Comparison of ENCODE assay signal across 10 mouse cellular contexts in the genomic region with DNA sequence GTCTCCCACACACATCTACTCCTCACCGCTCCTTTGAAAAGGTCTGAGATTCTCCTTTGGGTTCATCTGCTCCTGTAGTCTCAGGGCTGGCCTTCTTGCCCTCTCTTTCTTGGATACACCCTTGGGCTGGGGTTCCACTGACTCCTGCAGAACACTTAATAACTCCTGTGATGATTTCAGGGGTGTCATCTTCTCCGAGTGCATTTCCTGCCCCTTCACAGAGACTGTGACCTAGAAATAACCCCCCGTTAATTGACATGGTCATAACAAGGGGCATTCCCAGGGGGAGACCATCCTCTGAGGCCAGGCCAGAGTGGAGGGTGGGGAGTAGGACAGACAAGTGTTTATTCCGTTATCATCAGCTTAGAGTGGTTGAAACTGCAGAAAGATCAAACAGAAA. TPM values are rescaled to one million over a fixed set of nuclear protein-coding genes. Genes with fewer than 3 reads are reported as not detected.
DNase-seq lines count a peak whose midpoint lies in the region; ATAC-seq lines count a peak whose summit lies in the region.
"Had no signal": no experiment of that assay in that cellular context is flagged by ENCODE, and none has a peak within 500 bp of the region (broad histone marks: within the 10 kb centered on the region; RNA-seq: fewer than 3 reads in every experiment).

No protein-coding gene starts in this region.

- H3K4me2 ChIP-seq in heart, embryonic 14.5 days (ENCODE audit: low read length), result peak overlapping the region; percentile 97
- H3K4me2 ChIP-seq in hindbrain, embryonic 14.5 days (replicated peaks), result peak overlapping the region; percentile 87
- peak overlapping the region; percentile 89 for H3K4me2 ChIP-seq in midbrain, embryonic 13.5 days (replicated peaks)

- DNase-seq in heart, postnatal 36 days, result no peak
- no peak for DNase-seq in embryonic facial prominence, embryonic 10.5 days (ENCODE audit: low spot score)
- DNase-seq in hindbrain, embryonic 14.5 days (ENCODE audit: low spot score), result no peak
- DNase-seq in gastrocnemius, postnatal 14 days, result no peak
- DNase-seq in adrenal gland, adult 8-10 months, result no peak
- no peak for DNase-seq in thymus, postnatal 25 days
- DNase-seq: layer of hippocampus, postnatal 36 days had no signal

- H3K4me3 ChIP-seq in heart, embryonic 14.5 days (ENCODE audit: control insufficient read depth in 1 of 2, insufficient read depth in 1 of 2, low read depth in 1 of 2, low read length in 2 of 2), result peak overlapping the region; percentile 5 to 82; a peak in 3 of 4 replicates
- H3K4me3 ChIP-seq in embryonic facial prominence, embryonic 10.5 days, result peak overlapping the region; percentile 82
- peak overlapping the region; percentile 96 for H3K4me3 ChIP-seq in hindbrain, embryonic 14.5 days (replicated peaks; ENCODE audit: low read length)
- peak overlapping the region; percentile 59 for H3K4me3 ChIP-seq in midbrain, embryonic 13.5 days (replicated peaks)

- WGBS in heart, embryonic 14.5 days, result 45% methylated on average over 4 of the region's 4 CpGs
- WGBS in embryonic facial prominence, embryonic 10.5 days, result 65% methylated on average over 4 of the region's 4 CpGs
- WGBS in hindbrain, embryonic 14.5 days, result 58% methylated on average over 4 of the region's 4 CpGs
- 66% methylated on average over 4 of the region's 4 CpGs for WGBS in midbrain, embryonic 13.5 days

- ATAC-seq in heart, embryonic 14.5 days (ENCODE audit: insufficient number of reproducible peaks, insufficient read depth, low FRiP score, low read depth), result no peak
- ATAC-seq in hindbrain, embryonic 14.5 days (ENCODE audit: low FRiP score), result no peak
- no peak for ATAC-seq in midbrain, embryonic 13.5 days

- peak overlapping the region; percentile 91 for H3K9ac ChIP-seq in heart, embryonic 14.5 days (ENCODE audit: low read length)
- H3K9ac ChIP-seq in hindbrain, embryonic 14.5 days, result peak overlapping the region; percentile 89
- H3K9ac ChIP-seq in midbrain, embryonic 13.5 days (replicated peaks), result peak overlapping the region; percentile 73

- H3K9me3 ChIP-seq in heart, embryonic 14.5 days (ENCODE audit: control insufficient read depth, low read length), result no peaks in the 10 kb centered on the region
- no peaks in the 10 kb centered on the region for H3K9me3 ChIP-seq in embryonic facial prominence, embryonic 10.5 days
- no peaks in the 10 kb centered on the region for H3K9me3 ChIP-seq in hindbrain, embryonic 14.5 days (ENCODE audit: control insufficient read depth, low read length)
- H3K9me3 ChIP-seq in midbrain, embryonic 13.5 days, result no peaks in the 10 kb centered on the region
- H3K9me3 ChIP-seq: G1E had no signal

- no peaks in the 10 kb centered on the region for H3K27me3 ChIP-seq in heart, embryonic 14.5 days (ENCODE audit: control insufficient read depth, insufficient read depth, low read length)
- H3K27me3 ChIP-seq in embryonic facial prominence, embryonic 10.5 days (replicated peaks; ENCODE audit: low read depth, poor library complexity, severe bottlenecking), result no peaks in the 10 kb centered on the region
- H3K27me3 ChIP-seq in hindbrain, embryonic 14.5 days (ENCODE audit: control insufficient read depth, insufficient read depth, low read length), result no peaks in the 10 kb centered on the region
- H3K27me3 ChIP-seq in midbrain, embryonic 13.5 days, result no peaks in the 10 kb centered on the region

- H3K4me1 ChIP-seq in heart, embryonic 14.5 days (ENCODE audit: control insufficient read depth in 2 of 2, insufficient read depth in 2 of 2, low read length in 2 of 2), result peaks cover 5 to 16% of the 10 kb centered on the region in 2 experiments
- H3K4me1 ChIP-seq in embryonic facial prominence, embryonic 10.5 days, result peaks cover 26% of the 10 kb centered on the region
- peaks cover 25% of the 10 kb centered on the region for H3K4me1 ChIP-seq in hindbrain, embryonic 14.5 days (replicated peaks; ENCODE audit: control insufficient read depth, insufficient read depth, low read length)
- H3K4me1 ChIP-seq in midbrain, embryonic 13.5 days (replicated peaks), result peaks cover 39% of the 10 kb centered on the region

- intact Hi-C loops in heart, postnatal 36 days (cut with DNase I), result no loop called here
- intact Hi-C loops in gastrocnemius, postnatal 14 days (cut with DNase I; ENCODE audit: low total_unique reads), result no loop called here

- no peak overlapping the region for H3K27ac ChIP-seq in heart, embryonic 14.5 days (replicated peaks in 1 of 2; ENCODE audit: control insufficient read depth in 1 of 2, insufficient read depth in 1 of 2, low read depth in 2 of 2, low read length in 2 of 2)
- H3K27ac ChIP-seq in embryonic facial prominence, embryonic 10.5 days (replicated peaks), result no peak overlapping the region
- no peak overlapping the region for H3K27ac ChIP-seq in hindbrain, embryonic 14.5 days
- H3K27ac ChIP-seq in midbrain, embryonic 13.5 days, result no peak overlapping the region

- peaks cover 39% of the 10 kb centered on the region for H3K36me3 ChIP-seq in heart, embryonic 14.5 days (ENCODE audit: control insufficient read depth, insufficient read depth, low read length)
- H3K36me3 ChIP-seq in embryonic facial prominence, embryonic 10.5 days (replicated peaks), result peaks cover 46% of the 10 kb centered on the region
- peaks cover 29% of the 10 kb centered on the region for H3K36me3 ChIP-seq in hindbrain, embryonic 14.5 days (replicated peaks; ENCODE audit: control insufficient read depth, insufficient read depth)
- peaks cover 21% of the 10 kb centered on the region for H3K36me3 ChIP-seq in midbrain, embryonic 13.5 days

RNA-seq across cellular contexts. Expression of a gene that starts 1.3 kb away (rescaled TPM):
- polyA plus RNA-seq in heart, embryonic 14.5 days (2014; fragmentation: Nextera tagmentation; extraction: Ambion mirVana), result 31.5 and 33.5 TPM in 2 replicates
- 10 to 100 TPM; 15.7 to 16.3 TPM for total RNA-seq in heart, postnatal 36 days (2021)
- 82.1 and 87.5 TPM in 2 replicates for polyA plus RNA-seq in embryonic facial prominence, embryonic 10.5 days (2016; fragmentation: Nextera tagmentation; extraction: Ambion mirVana)
- polyA plus RNA-seq in hindbrain, embryonic 14.5 days (2014; fragmentation: Nextera tagmentation; extraction: Ambion mirVana), result 43.3 and 43.7 TPM in 2 replicates
- polyA plus RNA-seq in midbrain, embryonic 13.5 days (2015; fragmentation: Nextera tagmentation; extraction: Ambion mirVana), result 63.9 and 67.9 TPM in 2 replicates
- total RNA-seq in gastrocnemius, postnatal 14 days (2021), result 1 to 10 TPM; 7.9 to 8.9 TPM
- 10 to 100 TPM; 43.8 to 53.2 (median 44.6) TPM for total RNA-seq in adrenal gland, adult 8-10 months (2022)

RNA-seq across cellular contexts. Expression of a gene that starts 1.8 kb away (rescaled TPM):
- polyA plus RNA-seq in heart, embryonic 14.5 days (2014; fragmentation: Nextera tagmentation; extraction: Ambion mirVana), result 6.2 and 6.4 TPM in 2 replicates
- 1 to 10 TPM; 6.7 to 6.9 TPM for total RNA-seq in heart, postnatal 36 days (2021)
- polyA plus RNA-seq in embryonic facial prominence, embryonic 10.5 days (2016; fragmentation: Nextera tagmentation; extraction: Ambion mirVana), result 12.0 and 14.7 TPM in 2 replicates
- polyA plus RNA-seq in hindbrain, embryonic 14.5 days (2014; fragmentation: Nextera tagmentation; extraction: Ambion mirVana), result 6.6 and 7.7 TPM in 2 replicates
- polyA plus RNA-seq in midbrain, embryonic 13.5 days (2015; fragmentation: Nextera tagmentation; extraction: Ambion mirVana), result 10.5 and 10.9 TPM in 2 replicates
- total RNA-seq in gastrocnemius, postnatal 14 days (2021), result 1 to 10 TPM; 4.5 to 5.1 TPM
- 10 to 100 TPM; 16.8 to 19.6 (median 18.6) TPM for total RNA-seq in adrenal gland, adult 8-10 months (2022)

RNA-seq across cellular contexts. Expression of a gene that starts 28.7 kb away (rescaled TPM):
- polyA plus RNA-seq in heart, embryonic 14.5 days (2014; fragmentation: Nextera tagmentation; extraction: Ambion mirVana), result 16.9 TPM in 2 replicates
- 10 to 100 TPM in 1 of 2 experiments, 1 to 10 TPM in 1; 8.9 to 11.7 TPM for total RNA-seq in heart, postnatal 36 days (2021)
- polyA plus RNA-seq in embryonic facial prominence, embryonic 10.5 days (2016; fragmentation: Nextera tagmentation; extraction: Ambion mirVana), result 21.5 and 22.5 TPM in 2 replicates
- 16.2 and 20.9 TPM in 2 replicates for polyA plus RNA-seq in hindbrain, embryonic 14.5 days (2014; fragmentation: Nextera tagmentation; extraction: Ambion mirVana)
- 26.1 and 26.3 TPM in 2 replicates for polyA plus RNA-seq in midbrain, embryonic 13.5 days (2015; fragmentation: Nextera tagmentation; extraction: Ambion mirVana)
- total RNA-seq in gastrocnemius, postnatal 14 days (2021), result 1 to 10 TPM; 4.6 to 4.7 TPM
- 10 to 100 TPM in 3 of 4 experiments, 1 to 10 TPM in 1; 9.3 to 11.4 (median 11.2) TPM for total RNA-seq in adrenal gland, adult 8-10 months (2022)

RNA-seq across cellular contexts. Expression of a gene that starts 28.9 kb away (rescaled TPM):
- polyA plus RNA-seq in heart, embryonic 14.5 days (2014; fragmentation: Nextera tagmentation; extraction: Ambion mirVana), result 14.7 and 15.6 TPM in 2 replicates
- 1 to 10 TPM; 7.8 to 8.3 TPM for total RNA-seq in heart, postnatal 36 days (2021)
- polyA plus RNA-seq in embryonic facial prominence, embryonic 10.5 days (2016; fragmentation: Nextera tagmentation; extraction: Ambion mirVana), result 19.7 and 22.4 TPM in 2 replicates
- 26.9 and 32.6 TPM in 2 replicates for polyA plus RNA-seq in hindbrain, embryonic 14.5 days (2014; fragmentation: Nextera tagmentation; extraction: Ambion mirVana)
- polyA plus RNA-seq in midbrain, embryonic 13.5 days (2015; fragmentation: Nextera tagmentation; extraction: Ambion mirVana), result 33.9 and 38.5 TPM in 2 replicates
- total RNA-seq in gastrocnemius, postnatal 14 days (2021), result 10 to 100 TPM; 12.7 to 13.5 TPM
- 10 to 100 TPM; 20.0 to 26.3 (median 25.4) TPM for total RNA-seq in adrenal gland, adult 8-10 months (2022)

RNA-seq across cellular contexts. Expression of a gene that starts 59.6 kb away (rescaled TPM):
- not detected in 2 replicates for polyA plus RNA-seq in heart, embryonic 14.5 days (2014; fragmentation: Nextera tagmentation; extraction: Ambion mirVana)
- not detected for total RNA-seq in heart, postnatal 36 days (2021)
- polyA plus RNA-seq in embryonic facial prominence, embryonic 10.5 days (2016; fragmentation: Nextera tagmentation; extraction: Ambion mirVana), result not detected in 2 replicates
- polyA plus RNA-seq in hindbrain, embryonic 14.5 days (2014; fragmentation: Nextera tagmentation; extraction: Ambion mirVana), result not detected in 2 replicates
- not detected in 2 replicates for polyA plus RNA-seq in midbrain, embryonic 13.5 days (2015; fragmentation: Nextera tagmentation; extraction: Ambion mirVana)
- total RNA-seq in gastrocnemius, postnatal 14 days (2021), result not detected
- under 1 TPM in 1 of 4 experiments, not detected in 3; 0.31 TPM for total RNA-seq in adrenal gland, adult 8-10 months (2022)
- polyA plus RNA-seq: G1E had no signal

Comparison
In these comparisons a context has a peak if more than half of its experiments do, and no peak if none do; other contexts are left out.
1. H3K4me3 ChIP-seq: peak in every context shown above with its lines; median percentile 96 in hindbrain, embryonic 14.5 days; 82 in embryonic facial prominence, embryonic 10.5 days; 59 in midbrain, embryonic 13.5 days; 44 in heart, embryonic 14.5 days.